Mouse (Mus musculus) erythroblast, adult 5-6 weeks (primary cell): ENCODE results near the gene Pphln1. TPM values are rescaled to one million over a fixed set of nuclear protein-coding genes. Genes with fewer than 3 reads are reported as not detected.

ENCODE experiments used
- ATAC-seq: replicated peaks from 2 replicates; pipeline ENCODE4 v1.8.0; 2016; ENCODE audit warnings: moderate number of reproducible peaks, mild to moderate bottlenecking, moderate TSS enrichment, inconsistent platforms; ENCODE audit not compliant: poor library complexity, low FRiP score, severe bottlenecking
- total RNA-seq, 2 experiments: library from RNA; stranded (forward) in 1 of 2; stranded (reverse) in 1 of 2; fragments of 150-400 nt in 1 of 2; fragments of 200-764, 138-1000 nt in 1 of 2; gene quantifications; 2 replicates each; pipeline versions ENCODE4 v1.2.3 to v1.2.4; 2015 to 2017; ENCODE audit warnings: low replicate concordance in 2 of 2

The Pphln1 gene
- total RNA-seq, 2 experiments from 2014 or later, result 9.3 to 14.4 TPM

GRCm38 (mm10) chr15:93420596-93420995 is 22.4 kb downstream of the Pphln1 start:
- ATAC-seq, result no peak

DNA sequence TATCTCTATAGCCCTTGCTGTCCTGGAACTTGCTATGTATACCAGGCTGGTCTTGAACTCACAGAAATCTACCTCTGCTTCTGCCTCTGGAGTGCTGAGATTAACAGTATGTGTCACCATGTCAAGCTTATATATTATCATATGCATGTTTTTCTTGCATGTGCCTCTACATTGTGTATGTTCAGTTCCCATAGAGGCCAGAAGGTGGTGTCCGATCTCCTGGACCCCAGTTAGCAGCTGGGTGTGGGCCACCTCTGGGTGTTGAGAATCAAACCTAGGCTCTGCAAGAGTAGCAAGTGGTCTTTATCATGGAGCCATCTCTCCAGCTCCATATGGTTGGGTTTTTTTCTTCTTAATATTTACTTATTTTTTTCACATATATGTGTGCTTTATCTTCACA is 24.4 kb downstream of the Pphln1 start:
- ATAC-seq, result no peak

DNA sequence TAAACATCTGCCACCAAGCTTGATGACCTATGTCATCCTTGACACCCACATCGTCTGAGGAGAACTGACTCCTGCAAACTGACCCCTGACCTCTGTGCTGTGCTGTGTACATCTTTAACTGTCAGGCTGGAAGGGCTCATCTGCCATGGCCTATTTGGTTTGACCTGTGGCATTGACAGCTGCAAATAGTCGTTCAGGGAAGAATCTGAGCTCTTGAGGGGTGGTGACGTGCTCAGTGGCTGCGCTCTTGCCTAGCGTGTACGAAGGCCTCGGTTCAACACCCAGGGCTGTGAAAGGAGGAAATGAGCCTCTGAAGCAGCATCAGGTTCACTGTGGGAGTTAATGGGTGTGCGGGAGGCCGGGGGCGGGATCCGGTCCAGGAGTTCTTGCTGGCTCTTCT is 35.7 kb downstream of the Pphln1 start:
- ATAC-seq, result no peak

DNA sequence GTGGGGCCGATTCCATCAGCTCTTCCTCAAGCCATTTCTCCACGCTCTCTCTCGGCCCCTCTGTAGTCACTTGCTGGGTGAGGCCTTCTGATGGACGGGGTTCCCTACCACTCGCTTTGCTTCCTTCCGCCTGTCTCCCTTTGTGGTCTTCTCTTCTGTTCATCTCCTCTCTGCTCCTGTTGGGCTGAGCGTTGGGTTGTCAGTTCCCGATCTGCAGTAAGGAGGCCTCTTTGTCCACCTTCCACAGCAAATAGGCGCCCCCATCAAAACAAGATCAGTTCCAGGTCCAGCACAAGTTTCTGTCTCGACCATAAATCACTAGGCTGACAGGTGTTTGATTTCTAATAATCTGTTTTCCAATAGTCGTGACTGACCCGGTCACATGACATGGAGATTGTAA is 37.8 kb downstream of the Pphln1 start:
- no peak for ATAC-seq

DNA sequence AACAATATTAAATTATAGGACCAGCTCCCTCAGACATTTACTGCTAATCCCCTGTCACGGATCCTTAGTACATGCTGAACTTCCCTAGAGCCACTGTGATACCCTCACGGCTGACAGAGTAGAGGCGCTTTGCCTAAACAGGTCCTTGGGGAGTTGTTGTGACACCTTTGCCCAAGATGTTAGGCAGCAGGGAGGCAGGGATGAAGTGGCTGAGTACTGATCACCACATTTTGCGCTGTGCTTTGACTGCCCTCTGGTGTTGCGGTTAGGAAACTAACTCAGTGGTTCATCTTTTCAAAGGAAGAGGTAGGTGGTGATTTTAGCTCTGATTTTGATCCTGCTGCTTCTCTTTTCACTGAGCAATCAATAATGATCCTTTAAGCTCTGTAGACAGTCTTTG is 40.5 kb downstream of the Pphln1 start:
- peak; percentile 56; the same call in 1 of the 2 replicates for ATAC-seq

DNA sequence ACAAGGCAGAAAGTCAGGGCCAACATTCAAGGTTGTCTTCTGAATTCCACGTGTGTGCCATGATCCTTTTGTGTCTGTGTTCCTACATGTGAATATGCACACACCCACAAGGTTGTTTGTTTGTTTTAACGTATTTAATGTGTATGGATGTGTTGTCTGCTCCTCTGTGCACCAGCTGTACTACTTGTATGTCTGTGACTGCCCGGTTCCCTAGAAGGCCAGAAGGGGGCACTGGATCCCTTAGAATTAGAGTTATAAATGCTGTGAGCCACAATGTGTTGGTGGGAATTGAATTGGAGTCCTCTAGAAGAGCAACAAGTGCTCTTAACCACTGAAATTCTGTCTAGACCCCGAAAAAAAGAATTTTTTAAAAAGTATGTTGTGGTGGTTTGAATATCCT is 44.1 kb downstream of the Pphln1 start:
- ATAC-seq, result no peak

GRCm38 (mm10) chr15:93443676-93444075 is 45.5 kb downstream of the Pphln1 start:
- ATAC-seq, result no peak

DNA sequence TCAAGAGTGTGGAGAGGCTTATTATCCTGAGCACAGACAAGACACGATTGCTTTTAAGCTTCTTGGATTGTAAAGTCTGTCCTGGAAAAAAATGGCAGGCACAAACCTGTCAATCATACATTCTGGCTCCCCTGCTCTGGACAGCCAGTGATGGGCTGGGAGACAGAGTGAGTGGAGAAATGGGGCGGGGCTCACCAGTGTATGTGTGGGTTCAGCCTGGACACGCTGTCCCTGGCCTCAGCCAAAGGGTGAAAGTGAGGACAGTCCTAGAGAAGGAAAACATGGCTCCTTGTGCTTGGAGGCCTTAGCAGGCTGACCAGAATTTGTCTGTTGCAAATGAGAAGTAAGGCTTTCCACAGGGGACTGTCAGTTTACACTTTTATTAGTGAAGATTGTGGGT is 50.7 kb downstream of the Pphln1 start:
- ATAC-seq, result no peak

- ATAC-seq, result no peak
Observed at GRCm38 (mm10) chr15:93453296-93453695, 55.1 kb downstream of the Pphln1 start.

DNA sequence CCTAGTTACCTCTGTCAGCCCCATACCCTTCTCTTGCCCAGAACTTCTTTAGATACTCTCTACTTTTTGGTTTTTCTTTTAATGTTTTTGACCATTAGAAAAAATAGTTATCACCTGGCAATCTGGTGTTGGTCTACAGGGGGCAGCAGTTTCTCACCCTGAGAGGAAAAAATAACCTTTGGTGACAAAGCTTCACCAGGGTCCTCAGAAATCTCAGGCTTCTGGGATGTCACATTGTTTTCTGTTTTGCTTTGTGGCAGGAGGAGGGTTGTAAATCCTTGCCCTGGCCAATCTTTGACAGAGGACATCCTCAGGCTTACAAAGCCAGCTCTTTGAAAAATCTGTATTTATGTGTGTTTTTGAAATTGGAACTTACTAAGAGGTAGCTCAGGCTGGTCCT is 57.9 kb downstream of the Pphln1 start:
- ATAC-seq, result no peak

DNA sequence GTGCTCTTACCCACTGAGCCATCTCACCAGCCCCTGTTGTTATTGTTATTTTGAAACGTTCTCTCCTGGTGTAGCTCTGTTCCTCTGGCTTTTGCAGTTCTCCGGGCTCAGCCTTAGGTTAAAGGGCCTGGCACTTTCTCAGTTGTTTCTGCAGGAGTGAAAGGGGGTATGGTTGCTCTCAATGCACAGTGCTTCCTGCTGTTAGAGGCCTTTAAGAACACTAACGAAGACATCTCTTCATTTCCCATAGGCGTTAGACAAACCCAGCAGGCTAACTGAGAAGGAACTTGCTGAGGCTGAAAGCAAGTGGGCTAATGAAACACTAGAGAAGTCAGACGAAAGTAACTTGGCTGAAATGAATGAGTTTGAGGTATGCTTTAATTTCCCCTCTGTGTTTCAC is 61.3 kb downstream of the Pphln1 start:
- ATAC-seq, result no peak

DNA sequence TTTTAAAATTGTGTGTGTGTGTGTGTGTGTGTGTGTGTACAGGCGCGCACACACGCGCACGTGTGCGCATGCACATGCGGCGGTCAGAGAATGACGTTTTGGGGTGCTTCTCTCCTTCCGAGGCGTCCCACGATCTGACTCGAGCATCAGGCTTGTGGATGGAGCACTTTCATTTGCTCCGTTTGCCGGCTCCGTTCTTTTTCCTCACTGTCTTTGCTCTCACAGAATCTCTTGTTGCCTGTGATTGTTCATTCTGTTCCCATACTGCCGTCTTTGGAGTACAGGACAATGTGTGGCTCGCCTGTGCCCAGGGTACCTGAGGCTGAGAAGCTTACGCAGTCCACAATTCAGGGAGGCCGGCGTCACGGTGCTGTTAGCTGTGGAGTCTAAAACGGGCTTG is 62.9 kb downstream of the Pphln1 start:
- no peak for ATAC-seq

GRCm38 (mm10) chr15:93471651-93472050 is 73.5 kb downstream of the Pphln1 start:
- ATAC-seq, result no peak

DNA sequence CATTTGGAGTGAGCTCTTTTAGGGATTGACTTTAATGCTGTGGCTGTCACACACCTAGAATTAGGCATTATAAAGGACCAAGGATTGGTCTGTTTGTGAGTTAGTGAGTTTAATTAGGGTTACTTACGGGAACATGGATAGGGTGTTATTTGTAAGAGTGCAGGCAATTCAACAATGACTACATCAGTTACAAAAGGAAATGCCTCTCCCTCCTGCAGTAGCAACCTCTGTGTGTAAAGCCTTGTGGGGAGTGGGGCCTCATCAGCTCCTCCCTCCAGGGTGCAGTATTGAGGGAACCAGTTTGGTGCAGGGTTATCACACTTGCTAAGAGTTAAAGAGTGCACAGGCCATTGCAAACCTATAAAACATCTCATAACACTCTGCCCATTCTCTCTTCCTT is 73.9 kb downstream of the Pphln1 start:
- ATAC-seq, result no peak

GRCm38 (mm10) chr15:93474277-93474676 is 76.1 kb downstream of the Pphln1 start:
- no peak for ATAC-seq

DNA sequence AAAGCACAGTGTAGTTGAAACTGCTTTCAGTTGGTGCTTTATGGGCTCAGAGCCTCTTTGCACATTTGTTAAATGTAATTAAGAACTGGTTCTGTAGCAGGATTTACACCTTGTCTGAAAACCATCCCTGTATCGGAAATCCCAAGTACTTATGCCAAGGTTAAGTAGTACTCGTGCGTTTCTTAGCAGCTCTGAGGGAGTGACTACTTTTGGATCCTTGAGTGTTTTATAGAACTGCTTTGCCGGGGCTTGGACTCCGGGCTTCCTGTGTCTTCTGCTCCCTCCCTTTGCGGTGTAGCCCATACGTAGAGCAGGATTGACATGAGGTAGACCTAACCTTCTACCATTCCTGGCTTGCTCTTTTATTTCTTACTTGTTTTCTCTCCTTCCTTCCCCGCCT is 77.5 kb downstream of the Pphln1 start:
- ATAC-seq, result no peak

DNA sequence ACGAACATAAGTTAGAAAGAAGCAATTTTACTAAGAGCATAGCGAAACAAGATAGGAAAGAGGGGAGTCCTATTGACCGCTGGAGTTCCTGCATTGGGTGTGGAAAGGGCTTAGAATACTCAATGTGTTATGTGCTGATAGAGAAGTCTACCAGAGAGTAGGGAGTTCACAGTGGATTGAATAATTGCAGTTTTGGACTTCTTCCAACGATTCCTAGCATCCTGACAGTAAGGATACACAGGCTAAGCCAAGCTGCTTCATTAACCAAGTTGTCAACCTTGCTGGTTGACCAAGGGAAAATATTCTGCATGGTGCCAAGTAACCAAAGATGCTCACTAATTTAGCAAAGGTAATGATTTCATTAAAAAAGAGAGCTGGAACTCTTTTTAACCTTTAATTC is 79.6 kb downstream of the Pphln1 start:
- ATAC-seq, result no peak

- no peak for ATAC-seq
Observed at GRCm38 (mm10) chr15:93478676-93479075, 80.5 kb downstream of the Pphln1 start.

DNA sequence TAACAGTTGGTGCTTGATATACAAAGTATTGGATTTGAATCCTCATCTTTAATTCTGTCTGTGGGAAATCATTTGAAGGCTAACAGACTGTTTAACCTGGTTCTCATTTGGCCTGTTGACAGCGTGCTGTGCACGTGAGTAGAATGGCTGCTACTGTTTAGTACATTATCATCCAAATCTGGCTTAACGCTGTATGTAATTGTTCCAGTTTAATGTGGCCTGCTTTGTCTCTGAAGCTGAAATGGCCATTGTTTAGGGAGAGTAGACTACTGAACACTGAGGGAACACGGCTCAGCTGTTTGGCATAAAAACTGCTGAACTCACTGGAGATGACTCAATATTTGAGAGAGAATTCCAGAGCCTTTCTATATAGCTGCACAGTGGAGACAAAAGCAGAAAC is 81.3 kb downstream of the Pphln1 start:
- no peak for ATAC-seq

DNA sequence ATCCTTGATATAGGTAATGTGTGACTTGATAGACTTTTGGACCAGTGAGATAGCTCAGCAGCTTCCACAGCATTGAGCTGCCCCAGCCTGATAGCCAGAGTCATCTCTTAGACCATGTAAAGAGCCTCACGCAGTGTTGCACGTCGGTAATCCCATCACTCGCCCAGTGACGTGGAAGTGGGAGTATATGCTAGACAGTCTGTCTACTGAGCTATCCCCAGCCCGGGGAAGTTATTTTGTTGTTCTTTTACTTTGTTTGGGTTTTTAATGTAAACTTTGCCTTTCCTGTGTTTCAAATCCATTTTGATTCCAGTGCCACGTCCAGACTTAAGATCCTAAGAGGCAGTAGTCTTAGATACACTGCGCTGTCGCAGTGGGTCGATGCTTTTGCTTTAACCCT is 83.0 kb downstream of the Pphln1 start:
- ATAC-seq, result no peak

GRCm38 (mm10) chr15:93484261-93484710 is 86.1 kb downstream of the Pphln1 start:
- no peak for ATAC-seq

- ATAC-seq, result no peak
Observed at GRCm38 (mm10) chr15:93485252-93485651, 87.1 kb downstream of the Pphln1 start.

DNA sequence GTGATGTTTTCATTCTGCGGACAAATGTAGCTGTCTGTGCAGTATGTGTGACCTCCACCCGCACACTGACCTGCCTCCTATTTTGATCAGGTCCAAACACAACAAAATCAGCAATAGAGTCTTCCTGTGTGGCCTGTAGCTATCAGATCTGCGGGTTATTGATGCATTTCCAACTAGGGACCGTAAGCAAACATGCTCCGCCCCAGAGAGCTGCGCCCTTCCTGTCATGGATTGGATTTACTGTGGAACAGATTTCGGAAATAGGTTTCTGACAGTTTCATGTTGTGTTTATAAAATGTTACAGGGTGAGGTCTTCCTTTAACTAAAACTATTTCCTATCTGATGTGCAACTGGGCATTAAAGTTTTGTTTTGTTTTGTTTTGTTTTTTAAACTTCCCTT is 87.9 kb downstream of the Pphln1 start:
- no peak for ATAC-seq
